Comparison of ENCODE assay signal across 9 mouse cellular contexts in genomic region chr5:125488116-125488455, GRCm38 (mm10). TPM values are rescaled to one million over a fixed set of nuclear protein-coding genes. Genes with fewer than 3 reads are reported as not detected.
DNase-seq lines count a peak whose midpoint lies in the region.
"Had no signal": no experiment of that assay in that cellular context is flagged by ENCODE, and none has a peak within 500 bp of the region (broad histone marks: within the 10 kb centered on the region; RNA-seq: fewer than 3 reads in every experiment).

No protein-coding gene starts in this region.

- intact Hi-C loops in heart, postnatal 36 days (cut with DNase I) = no loop called here

- DNase-seq in heart, adult 11 months = peak; percentile 86
- no peak for DNase-seq in heart, postnatal 36 days
- DNase-seq in urinary bladder, postnatal 14 days (ENCODE audit: low spot score) = peak; percentile 40
- no peak for DNase-seq in urinary bladder, postnatal 10 days (ENCODE audit: low spot score)
- peak; percentile 57 for DNase-seq in kidney, postnatal 10 days
- DNase-seq in ovary, postnatal 36 days (ENCODE audit: low spot score) = no peak
- DNase-seq in adipocyte (ENCODE audit: low spot score) = no peak
- DNase-seq in layer of hippocampus, adult 8-10 months (ENCODE audit: low spot score in 2 of 2) = no peak

RNA-seq across cellular contexts. Expression of gene Aacs, which starts 12.5 kb away (rescaled TPM):
- 1 to 10 TPM; 3.6 to 4.1 TPM for total RNA-seq in heart, postnatal 36 days (2021)
- total RNA-seq in layer of hippocampus, adult 8-10 months (2022) = 10 to 100 TPM; 49.4 to 59.0 (median 51.7) TPM

RNA-seq across cellular contexts. Expression of gene Tmem132b, which starts 43.5 kb away (rescaled TPM):
- total RNA-seq in heart, postnatal 36 days (2021) = not detected
- 100 to 1,000 TPM; 116 to 122 (median 119) TPM for total RNA-seq in layer of hippocampus, adult 8-10 months (2022)
- total RNA-seq: common myeloid progenitor, adult 5-6 weeks had no signal

RNA-seq across cellular contexts. Expression of gene Bri3bp, which starts 46.7 kb away (rescaled TPM):
- total RNA-seq in heart, postnatal 36 days (2021) = 10 to 100 TPM; 45.4 to 54.6 TPM
- 100 to 1,000 TPM in 2 of 4 experiments, 10 to 100 TPM in 2; 89.5 to 105 (median 95.6) TPM for total RNA-seq in layer of hippocampus, adult 8-10 months (2022)

RNA-seq across cellular contexts. Expression of gene Dhx37, which starts 54.2 kb away (rescaled TPM):
- 10 to 100 TPM; 11.4 to 11.7 TPM for total RNA-seq in heart, postnatal 36 days (2021)
- total RNA-seq in layer of hippocampus, adult 8-10 months (2022) = 10 to 100 TPM; 13.2 to 13.5 (median 13.4) TPM

Comparison
In these comparisons a context has a peak if more than half of its experiments do, and no peak if none do; other contexts are left out.
1. DNase-seq: peak in heart, adult 11 months (single experiment), urinary bladder, postnatal 14 days (single experiment) and kidney, postnatal 10 days (single experiment); none in heart, postnatal 36 days (0 of 2), urinary bladder, postnatal 10 days (single experiment), ovary, postnatal 36 days (single experiment), adipocyte (single experiment) and layer of hippocampus, adult 8-10 months (0 of 2).
2. RNA of gene Aacs, which starts 12.5 kb away (total RNA-seq): 49.4 to 59.0 TPM in layer of hippocampus, adult 8-10 months; 3.6 to 4.1 TPM in heart, postnatal 36 days; every median in the first group is over 4 times any median in the second.
3. RNA of gene Tmem132b, which starts 43.5 kb away (total RNA-seq): 116 to 122 TPM in layer of hippocampus, adult 8-10 months; not detected in heart, postnatal 36 days; every median in the first group is over 100 times any median in the second.